Mouse (Mus musculus): ENCODE measurements around the gene Clk3. TPM values are rescaled to one million over a fixed set of nuclear protein-coding genes. Genes with fewer than 3 reads are reported as not detected.

Clk3 gene
- polyA plus RNA-seq, 2 experiments: 88.0 to 136 TPM

- H3K27ac ChIP-seq: peak overlapping the region; percentile 100
- DNase-seq (ENCODE audit: low read depth in 3 of 3, low spot score in 3 of 3) (peak in 2 of 3 experiments; percentile 29 to 50), ATAC-seq (ENCODE audit: insufficient read depth) (peak; percentile 5; the same call in 1 of the 2 replicates)
- no peaks in the 10 kb centered on the region for H3K9me3 ChIP-seq (ENCODE audit: control insufficient read depth, low read length)
- no peak overlapping the region for H3K4me3 ChIP-seq (ENCODE audit: insufficient read depth in 1 of 2, low read depth in 2 of 2, low read length in 2 of 2)
- no peaks in the 10 kb centered on the region for H3K36me3 ChIP-seq (replicated peaks; ENCODE audit: control insufficient read depth, insufficient read depth, low read depth)
- peak overlapping the region; percentile 45 for H3K4me2 ChIP-seq (ENCODE audit: low read depth)
- H3K4me1 ChIP-seq (replicated peaks; ENCODE audit: control insufficient read depth in 2 of 2, insufficient read depth in 2 of 2, low read length in 1 of 2): peaks cover 49 to 61% of the 10 kb centered on the region in 2 experiments
- WGBS (ENCODE audit: insufficient replicate concordance): 50% methylated on average over 3 of the region's 3 CpGs
- peak overlapping the region; percentile 52 for H3K9ac ChIP-seq (replicated peaks)
- no peaks in the 10 kb centered on the region for H3K27me3 ChIP-seq (ENCODE audit: control insufficient read depth, insufficient read depth, low read length)
- TF ChIP-seq CTCF (IDR thresholded peaks at IDR 0.05; ENCODE audit: low read depth) (no peak), EP300 (IDR thresholded peaks at IDR 0.05; ENCODE audit: low read depth) (0 out of 2 replicates have a peak, but pooled peaks have one; percentile 34)
These were observed 8.1 kb upstream of the Clk3 start for GRCm38 (mm10) chr9:57773754-57774153.

- Histone ChIP-seq H3K4me1 (replicated peaks; ENCODE audit: control insufficient read depth in 2 of 2, insufficient read depth in 2 of 2, low read length in 1 of 2) (peaks cover 70 to 78% of the 10 kb centered on the region in 2 experiments), H3K36me3 (replicated peaks; ENCODE audit: control insufficient read depth, insufficient read depth, low read depth) (no peaks in the 10 kb centered on the region), H3K4me2 (ENCODE audit: low read depth) (peak overlapping the region; percentile 84), H3K27me3 (ENCODE audit: control insufficient read depth, insufficient read depth, low read length) (no peaks in the 10 kb centered on the region), H3K9ac (replicated peaks) (peak overlapping the region; percentile 82), H3K4me3 (ENCODE audit: insufficient read depth in 1 of 2, low read depth in 2 of 2, low read length in 2 of 2) (peak overlapping the region; percentile 34 to 36), H3K9me3 (ENCODE audit: control insufficient read depth, low read length) (no peaks in the 10 kb centered on the region), H3K27ac (peak overlapping the region; percentile 100)
- peak; percentile 74 for ATAC-seq (ENCODE audit: insufficient read depth)
- WGBS (ENCODE audit: insufficient replicate concordance): 44% methylated on average over 2 of the region's 2 CpGs
- peak; percentile 78 to 82 (median 81) for DNase-seq (ENCODE audit: low read depth in 3 of 3, low spot score in 3 of 3)
- TF ChIP-seq CTCF (IDR thresholded peaks at IDR 0.05; ENCODE audit: low read depth) (peak; percentile 38), EP300 (IDR thresholded peaks at IDR 0.05; ENCODE audit: low read depth) (peak; percentile 64)
These were observed 5.2 kb upstream of the Clk3 start for GRCm38 (mm10) chr9:57770836-57771235.

GRCm38 (mm10) chr9:57770214-57770613 is 4.6 kb upstream of the Clk3 start:
- no peaks in the 10 kb centered on the region for H3K36me3 ChIP-seq (replicated peaks; ENCODE audit: control insufficient read depth, insufficient read depth, low read depth)
- 4% methylated on average over 1 of the region's 1 CpGs for WGBS (ENCODE audit: insufficient replicate concordance)
- peak overlapping the region; percentile 32 to 35 for H3K4me3 ChIP-seq (ENCODE audit: insufficient read depth in 1 of 2, low read depth in 2 of 2, low read length in 2 of 2)
- H3K9me3 ChIP-seq (ENCODE audit: control insufficient read depth, low read length): no peaks in the 10 kb centered on the region
- peak overlapping the region; percentile 84 for H3K4me2 ChIP-seq (ENCODE audit: low read depth)
- peak overlapping the region; percentile 100 for H3K27ac ChIP-seq
- TF ChIP-seq CTCF (IDR thresholded peaks at IDR 0.05; ENCODE audit: low read depth): no peak
- TF ChIP-seq EP300 (IDR thresholded peaks at IDR 0.05; ENCODE audit: low read depth): no peak
- H3K9ac ChIP-seq (replicated peaks): peak overlapping the region; percentile 82
- H3K27me3 ChIP-seq (ENCODE audit: control insufficient read depth, insufficient read depth, low read length): no peaks in the 10 kb centered on the region
- DNase-seq (ENCODE audit: low read depth in 3 of 3, low spot score in 3 of 3) (peak; percentile 50 to 52 (median 51)), ATAC-seq (ENCODE audit: insufficient read depth) (peak; percentile 12; the same call in 1 of the 2 replicates)
- peaks cover 70 to 78% of the 10 kb centered on the region in 2 experiments for H3K4me1 ChIP-seq (replicated peaks; ENCODE audit: control insufficient read depth in 2 of 2, insufficient read depth in 2 of 2, low read length in 1 of 2)

GRCm38 (mm10) chr9:57769539-57770069 is 3.9 kb upstream of the Clk3 start:
- Histone ChIP-seq H3K36me3 (replicated peaks; ENCODE audit: control insufficient read depth, insufficient read depth, low read depth) (no peaks in the 10 kb centered on the region), H3K4me2 (ENCODE audit: low read depth) (peak overlapping the region; percentile 84), H3K9me3 (ENCODE audit: control insufficient read depth, low read length) (no peaks in the 10 kb centered on the region), H3K27me3 (ENCODE audit: control insufficient read depth, insufficient read depth, low read length) (no peaks in the 10 kb centered on the region), H3K9ac (replicated peaks) (peak overlapping the region; percentile 82), H3K4me1 (replicated peaks; ENCODE audit: control insufficient read depth in 2 of 2, insufficient read depth in 2 of 2, low read length in 1 of 2) (peaks cover 67 to 72% of the 10 kb centered on the region in 2 experiments), H3K27ac (peak overlapping the region; percentile 100), H3K4me3 (ENCODE audit: insufficient read depth in 1 of 2, low read depth in 2 of 2, low read length in 2 of 2) (peak overlapping the region; percentile 32 to 35)
- 27% methylated on average over 2 of the region's 2 CpGs for WGBS (ENCODE audit: insufficient replicate concordance)
- peak; percentile 82 for ATAC-seq (ENCODE audit: insufficient read depth)
- DNase-seq (ENCODE audit: low read depth in 3 of 3, low spot score in 3 of 3): peak; percentile 85 to 86 (median 85)
- TF ChIP-seq EP300 (IDR thresholded peaks at IDR 0.05; ENCODE audit: low read depth): peak; percentile 95
- TF ChIP-seq CTCF (IDR thresholded peaks at IDR 0.05; ENCODE audit: low read depth): no peak

- Histone ChIP-seq H3K27me3 (ENCODE audit: control insufficient read depth, insufficient read depth, low read length) (no peaks in the 10 kb centered on the region), H3K4me1 (replicated peaks; ENCODE audit: control insufficient read depth in 2 of 2, insufficient read depth in 2 of 2, low read length in 1 of 2) (peaks cover 62 to 67% of the 10 kb centered on the region in 2 experiments), H3K9ac (replicated peaks) (no peak overlapping the region), H3K4me2 (ENCODE audit: low read depth) (no peak overlapping the region), H3K4me3 (ENCODE audit: insufficient read depth in 1 of 2, low read depth in 2 of 2, low read length in 2 of 2) (no peak overlapping the region), H3K36me3 (replicated peaks; ENCODE audit: control insufficient read depth, insufficient read depth, low read depth) (peaks cover 2% of the 10 kb centered on the region), H3K27ac (peak overlapping the region; percentile 89), H3K9me3 (ENCODE audit: control insufficient read depth, low read length) (no peaks in the 10 kb centered on the region)
- 85% methylated on average over 4 of the region's 4 CpGs for WGBS (ENCODE audit: insufficient replicate concordance)
- ATAC-seq (ENCODE audit: insufficient read depth) (no peak), DNase-seq (ENCODE audit: low read depth in 3 of 3, low spot score in 3 of 3) (no peak)
- TF ChIP-seq EP300 (IDR thresholded peaks at IDR 0.05; ENCODE audit: low read depth): no peak
- no peak for TF ChIP-seq CTCF (IDR thresholded peaks at IDR 0.05; ENCODE audit: low read depth)
These were observed 1.6 kb upstream of the Clk3 start for GRCm38 (mm10) chr9:57767231-57767630.
